Mouse (Mus musculus): ENCODE results near the gene Ugt1a8. TPM values are rescaled to one million over a fixed set of nuclear protein-coding genes. Genes with fewer than 3 reads are reported as not detected.

Ugt1a8 gene
- polyA plus RNA-seq, 1 experiment from 2014 or later, result not detected

GRCm38 (mm10) chr1:88234248-88234610 is 146.6 kb downstream of the Ugt1a8 start:
- 65% methylated on average over 4 of the region's 4 CpGs for WGBS
- Histone ChIP-seq H3K9ac (ENCODE audit: low read depth, low read length) (no peak overlapping the region), H3K4me1 (ENCODE audit: control insufficient read depth, insufficient read depth, low read length) (no peaks in the 10 kb centered on the region), H3K27me3 (ENCODE audit: control insufficient read depth, insufficient read depth, low read length) (no peaks in the 10 kb centered on the region), H3K27ac (ENCODE audit: low read depth, low read length) (no peak overlapping the region), H3K4me2 (replicated peaks; ENCODE audit: low read depth, low read length) (no peak overlapping the region), H3K9me3 (ENCODE audit: control insufficient read depth, low read length) (peaks cover 95% of the 10 kb centered on the region), H3K36me3 (ENCODE audit: control insufficient read depth, insufficient read depth, low read length) (no peaks in the 10 kb centered on the region), H3K4me3 (ENCODE audit: low read length) (no peak overlapping the region)
- no peak for ATAC-seq (ENCODE audit: low FRiP score, low TSS enrichment)

DNA sequence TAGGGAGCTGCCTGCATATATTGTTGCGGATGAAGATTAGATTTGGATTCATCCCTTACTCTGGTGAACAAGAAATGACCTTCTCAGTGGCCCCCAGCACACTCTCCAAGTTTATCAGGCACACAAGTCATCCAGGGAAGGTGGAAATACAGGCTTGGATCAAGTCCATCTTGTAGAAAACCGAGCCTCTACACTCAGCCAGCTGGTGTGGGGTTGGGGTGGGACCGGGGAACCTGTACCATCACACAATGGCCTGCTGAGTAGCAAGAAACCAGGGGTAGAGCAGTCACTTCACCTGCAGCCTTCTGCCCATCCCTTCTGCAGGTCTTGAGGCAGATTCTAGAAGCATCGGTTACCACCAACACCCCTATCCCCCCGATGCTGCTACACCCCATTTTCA is 147.0 kb downstream of the Ugt1a8 start:
- H3K9me3 ChIP-seq (ENCODE audit: control insufficient read depth, low read length), result peaks cover 96% of the 10 kb centered on the region
- no peaks in the 10 kb centered on the region for H3K36me3 ChIP-seq (ENCODE audit: control insufficient read depth, insufficient read depth, low read length)
- H3K4me3 ChIP-seq (ENCODE audit: low read length), result no peak overlapping the region
- no peaks in the 10 kb centered on the region for H3K27me3 ChIP-seq (ENCODE audit: control insufficient read depth, insufficient read depth, low read length)
- no peak overlapping the region for H3K4me2 ChIP-seq (replicated peaks; ENCODE audit: low read depth, low read length)
- WGBS, result 45% methylated on average over 5 of the region's 5 CpGs
- H3K27ac ChIP-seq (ENCODE audit: low read depth, low read length), result no peak overlapping the region
- H3K4me1 ChIP-seq (ENCODE audit: control insufficient read depth, insufficient read depth, low read length), result no peaks in the 10 kb centered on the region
- no peak overlapping the region for H3K9ac ChIP-seq (ENCODE audit: low read depth, low read length)
- no peak for ATAC-seq (ENCODE audit: low FRiP score, low TSS enrichment)

DNA sequence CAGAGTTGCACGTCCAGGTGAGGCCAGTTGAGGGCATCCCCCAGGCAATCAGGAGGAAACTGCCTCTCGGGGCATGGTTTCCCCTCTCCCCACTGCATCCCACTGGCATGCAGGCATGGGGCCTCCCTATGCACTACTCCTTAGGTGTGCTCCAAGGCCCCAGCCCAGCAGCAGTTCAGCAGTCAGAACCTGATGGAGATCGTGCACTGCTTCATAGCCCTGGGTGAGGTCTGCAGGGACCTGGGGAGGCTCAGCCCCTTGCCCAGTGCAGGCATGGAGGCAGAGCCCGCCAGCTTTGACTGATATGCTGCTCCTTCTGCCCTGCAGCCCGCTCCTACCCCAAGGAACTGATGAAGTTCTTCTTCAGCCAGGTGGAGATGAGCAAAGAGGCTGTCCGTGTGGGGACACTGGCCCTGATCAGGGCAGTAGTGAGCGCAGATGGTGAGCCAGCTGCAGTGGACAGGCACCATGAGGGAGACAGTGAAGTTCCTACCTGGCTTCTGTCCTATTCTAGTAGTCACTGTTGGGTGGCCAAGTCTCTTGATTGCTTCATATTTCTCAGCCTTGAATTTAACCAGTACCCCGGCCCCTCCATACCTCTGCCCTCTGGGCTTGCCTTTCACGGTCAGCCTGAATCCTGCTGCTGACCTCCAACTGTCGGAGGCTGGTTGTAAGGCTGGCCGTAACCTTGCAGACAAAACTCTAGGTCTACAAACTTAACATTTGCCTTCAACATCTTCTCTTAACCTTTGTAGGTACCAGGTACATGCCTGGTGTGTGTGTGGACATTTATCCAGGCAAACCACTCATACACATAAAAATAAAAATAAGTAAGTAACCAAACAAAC is 147.7 kb downstream of the Ugt1a8 start:
- Histone ChIP-seq H3K4me2 (replicated peaks; ENCODE audit: low read depth, low read length) (no peak overlapping the region), H3K27me3 (ENCODE audit: control insufficient read depth, insufficient read depth, low read length) (no peaks in the 10 kb centered on the region), H3K36me3 (ENCODE audit: control insufficient read depth, insufficient read depth, low read length) (no peaks in the 10 kb centered on the region), H3K4me3 (ENCODE audit: low read length) (no peak overlapping the region), H3K4me1 (ENCODE audit: control insufficient read depth, insufficient read depth, low read length) (no peaks in the 10 kb centered on the region), H3K9ac (ENCODE audit: low read depth, low read length) (no peak overlapping the region), H3K9me3 (ENCODE audit: control insufficient read depth, low read length) (peaks cover 96% of the 10 kb centered on the region), H3K27ac (ENCODE audit: low read depth, low read length) (no peak overlapping the region)
- ATAC-seq (ENCODE audit: low FRiP score, low TSS enrichment), result no peak
- WGBS, result 67% methylated on average over 11 of the region's 11 CpGs

GRCm38 (mm10) chr1:88235894-88236415 is 148.3 kb downstream of the Ugt1a8 start:
- WGBS, result 61% methylated on average over 4 of the region's 4 CpGs
- no peak overlapping the region for H3K27ac ChIP-seq (ENCODE audit: low read depth, low read length)
- no peak overlapping the region for H3K4me3 ChIP-seq (ENCODE audit: low read length)
- no peaks in the 10 kb centered on the region for H3K36me3 ChIP-seq (ENCODE audit: control insufficient read depth, insufficient read depth, low read length)
- peaks cover 96% of the 10 kb centered on the region for H3K9me3 ChIP-seq (ENCODE audit: control insufficient read depth, low read length)
- no peak for ATAC-seq (ENCODE audit: low FRiP score, low TSS enrichment)
- no peaks in the 10 kb centered on the region for H3K4me1 ChIP-seq (ENCODE audit: control insufficient read depth, insufficient read depth, low read length)
- no peak overlapping the region for H3K4me2 ChIP-seq (replicated peaks; ENCODE audit: low read depth, low read length)
- H3K9ac ChIP-seq (ENCODE audit: low read depth, low read length), result no peak overlapping the region
- H3K27me3 ChIP-seq (ENCODE audit: control insufficient read depth, insufficient read depth, low read length), result no peaks in the 10 kb centered on the region

- no peak for ATAC-seq (ENCODE audit: low FRiP score, low TSS enrichment)
Measured at GRCm38 (mm10) chr1:88237311-88237710, 149.7 kb downstream of the Ugt1a8 start.

DNA sequence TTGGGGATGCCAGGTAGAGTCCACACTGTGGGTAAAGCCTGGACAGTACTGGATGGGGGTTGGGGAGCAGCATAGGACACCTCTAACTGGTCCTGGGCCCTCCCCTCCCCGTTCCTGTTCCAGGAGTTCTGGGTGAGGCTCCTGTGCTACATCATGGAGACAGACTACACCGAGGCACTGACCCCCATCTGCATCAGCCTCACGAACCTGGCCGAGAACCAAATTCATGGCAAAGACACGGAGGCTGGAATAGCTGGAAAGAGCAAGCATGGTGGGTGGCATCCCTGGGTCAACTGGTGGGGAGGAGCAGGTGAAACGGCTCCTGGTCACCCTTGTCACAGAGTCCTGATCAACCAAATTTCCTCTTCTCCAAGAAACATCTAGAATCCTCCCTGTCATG is 151.2 kb downstream of the Ugt1a8 start:
- no peak overlapping the region for H3K4me3 ChIP-seq (ENCODE audit: low read length)
- no peaks in the 10 kb centered on the region for H3K27me3 ChIP-seq (ENCODE audit: control insufficient read depth, insufficient read depth, low read length)
- no peak overlapping the region for H3K9ac ChIP-seq (ENCODE audit: low read depth, low read length)
- 76% methylated on average over 6 of the region's 6 CpGs for WGBS
- no peak overlapping the region for H3K4me2 ChIP-seq (replicated peaks; ENCODE audit: low read depth, low read length)
- 0 out of 2 replicates have a peak, but pooled peaks have one; percentile 0 for ATAC-seq (ENCODE audit: low FRiP score, low TSS enrichment)
- no peaks in the 10 kb centered on the region for H3K36me3 ChIP-seq (ENCODE audit: control insufficient read depth, insufficient read depth, low read length)
- peaks cover 88% of the 10 kb centered on the region for H3K9me3 ChIP-seq (ENCODE audit: control insufficient read depth, low read length)
- no peaks in the 10 kb centered on the region for H3K4me1 ChIP-seq (ENCODE audit: control insufficient read depth, insufficient read depth, low read length)
- H3K27ac ChIP-seq (ENCODE audit: low read depth, low read length), result no peak overlapping the region

More at GRCm38 (mm10) chr1:88237311-88237710, 149.7 kb downstream of the Ugt1a8 start:
- no peak overlapping the region for H3K9ac ChIP-seq (ENCODE audit: low read depth, low read length)
- 78% methylated on average over 5 of the region's 5 CpGs for WGBS
- peaks cover 89% of the 10 kb centered on the region for H3K9me3 ChIP-seq (ENCODE audit: control insufficient read depth, low read length)
- no peak overlapping the region for H3K4me2 ChIP-seq (replicated peaks; ENCODE audit: low read depth, low read length)
- no peaks in the 10 kb centered on the region for H3K27me3 ChIP-seq (ENCODE audit: control insufficient read depth, insufficient read depth, low read length)
- H3K27ac ChIP-seq (ENCODE audit: low read depth, low read length), result no peak overlapping the region
- no peaks in the 10 kb centered on the region for H3K4me1 ChIP-seq (ENCODE audit: control insufficient read depth, insufficient read depth, low read length)
- no peaks in the 10 kb centered on the region for H3K36me3 ChIP-seq (ENCODE audit: control insufficient read depth, insufficient read depth, low read length)
- no peak overlapping the region for H3K4me3 ChIP-seq (ENCODE audit: low read length)

GRCm38 (mm10) chr1:88240072-88240471 is 152.5 kb downstream of the Ugt1a8 start:
- Histone ChIP-seq H3K4me3 (ENCODE audit: low read length) (no peak overlapping the region), H3K4me1 (ENCODE audit: control insufficient read depth, insufficient read depth, low read length) (no peaks in the 10 kb centered on the region), H3K27ac (ENCODE audit: low read depth, low read length) (no peak overlapping the region), H3K9ac (ENCODE audit: low read depth, low read length) (no peak overlapping the region), H3K36me3 (ENCODE audit: control insufficient read depth, insufficient read depth, low read length) (no peaks in the 10 kb centered on the region), H3K9me3 (ENCODE audit: control insufficient read depth, low read length) (peaks cover 88% of the 10 kb centered on the region), H3K4me2 (replicated peaks; ENCODE audit: low read depth, low read length) (no peak overlapping the region), H3K27me3 (ENCODE audit: control insufficient read depth, insufficient read depth, low read length) (no peaks in the 10 kb centered on the region)
- ATAC-seq (ENCODE audit: low FRiP score, low TSS enrichment), result no peak
- WGBS, result 74% methylated on average over 5 of the region's 5 CpGs

- H3K4me1 ChIP-seq (ENCODE audit: control insufficient read depth, insufficient read depth, low read length), result no peaks in the 10 kb centered on the region
- no peak overlapping the region for H3K27ac ChIP-seq (ENCODE audit: low read depth, low read length)
- no peaks in the 10 kb centered on the region for H3K36me3 ChIP-seq (ENCODE audit: control insufficient read depth, insufficient read depth, low read length)
- no peaks in the 10 kb centered on the region for H3K27me3 ChIP-seq (ENCODE audit: control insufficient read depth, insufficient read depth, low read length)
- peaks cover 88% of the 10 kb centered on the region for H3K9me3 ChIP-seq (ENCODE audit: control insufficient read depth, low read length)
- WGBS, result 74% methylated on average over 4 of the region's 4 CpGs
- no peak overlapping the region for H3K4me2 ChIP-seq (replicated peaks; ENCODE audit: low read depth, low read length)
- no peak overlapping the region for H3K4me3 ChIP-seq (ENCODE audit: low read length)
- no peak; the same call in 1 of the 2 replicates for ATAC-seq (ENCODE audit: low FRiP score, low TSS enrichment)
- H3K9ac ChIP-seq (ENCODE audit: low read depth, low read length), result no peak overlapping the region
Measured at GRCm38 (mm10) chr1:88240579-88240978, 153.0 kb downstream of the Ugt1a8 start.

GRCm38 (mm10) chr1:88243861-88244260 is 156.2 kb downstream of the Ugt1a8 start:
- 61% methylated on average over 5 of the region's 5 CpGs for WGBS
- Histone ChIP-seq H3K9me3 (ENCODE audit: control insufficient read depth, low read length) (peaks cover 89% of the 10 kb centered on the region), H3K4me2 (replicated peaks; ENCODE audit: low read depth, low read length) (no peak overlapping the region), H3K4me1 (ENCODE audit: control insufficient read depth, insufficient read depth, low read length) (no peaks in the 10 kb centered on the region), H3K27ac (ENCODE audit: low read depth, low read length) (no peak overlapping the region), H3K36me3 (ENCODE audit: control insufficient read depth, insufficient read depth, low read length) (no peaks in the 10 kb centered on the region), H3K27me3 (ENCODE audit: control insufficient read depth, insufficient read depth, low read length) (no peaks in the 10 kb centered on the region), H3K9ac (ENCODE audit: low read depth, low read length) (no peak overlapping the region), H3K4me3 (ENCODE audit: low read length) (no peak overlapping the region)
- ATAC-seq (ENCODE audit: low FRiP score, low TSS enrichment), result no peak
